Mouse (Mus musculus) spleen, adult 10 weeks (tissue): Measurements from ENCODE around the gene Zfp975. TPM values are rescaled to one million over a fixed set of nuclear protein-coding genes. Genes with fewer than 3 reads are reported as not detected.

ENCODE experiments used
- polyA plus RNA-seq: library from polyadenylated mRNA; stranded (reverse); fragments of 350-450 nt; fragmentation: Illumina TruSeq; extraction: RNeasy Lipid Tissue Mini Kit (QIAGEN cat#74804); gene quantifications from one replicate; pipeline ENCODE4 v1.2.3, GENCODE M21; 2015; ENCODE audit warnings: low replicate concordance; ENCODE audit not compliant: insufficient read depth

The Zfp975 gene
- 5.3 TPM for polyA plus RNA-seq

GRCm38 (mm10) chr7:42692362-42693158, at the start of gene Zfp975:
Zfp975 (minus strand) TSS chr7:42692742.

GRCm38 (mm10) chr7:42726917-42727316, 34.4 kb upstream of the Zfp975 start, which contains the start of gene Gm17067:
Gm17067 (minus strand) TSS chr7:42727017.

GRCm38 (mm10) chr7:42642152-42643115, 50.1 kb downstream of the Zfp975 start, which contains the start of gene Zfp976:
Zfp976 (minus strand) TSS chr7:42642588.

Other genes with a start within 250 kb of the Zfp975 start
- gene 4933421I07Rik, start 244.6 kb downstream of the Zfp975 start, polyA plus RNA-seq, result not detected
- gene Zfp141, start 187.0 kb downstream of the Zfp975 start, polyA plus RNA-seq, result 25.2 TPM
- not detected for gene Gm21028, start 114.2 kb downstream of the Zfp975 start, polyA plus RNA-seq
- gene Zfp977, start 100.2 kb downstream of the Zfp975 start, polyA plus RNA-seq, result 0.83 TPM
- 2.8 TPM for gene Zfp976, start 50.2 kb downstream of the Zfp975 start, polyA plus RNA-seq
- not detected for gene Gm17067, start 34.3 kb upstream of the Zfp975 start, polyA plus RNA-seq
- not detected for gene Vmn2r62, start 100.8 kb upstream of the Zfp975 start, polyA plus RNA-seq
- not detected for gene Gm2381, start 174.5 kb upstream of the Zfp975 start, polyA plus RNA-seq
- not detected for gene Vmn2r63, start 241.1 kb upstream of the Zfp975 start, polyA plus RNA-seq